Mouse (Mus musculus): ENCODE results near the gene Gm20843. TPM values are rescaled to one million over a fixed set of nuclear protein-coding genes. Genes with fewer than 3 reads are reported as not detected.
"Not testable (repeated sequence)": the region's sequence is repeated elsewhere in the genome, so short reads cannot be mapped to it uniquely, and the experiment has no call there.

Gm20843 gene
- not detected in 2 replicates for polyA plus RNA-seq (2015; fragmentation: Nextera tagmentation; extraction: Ambion mirVana)

GRCm38 (mm10) chrY:72247018-72247417 lies at the start of gene Gm20843:
Gene Gm20843, minus strand, starts transcription at chrY:72247118.
- H3K4me1 ChIP-seq (replicated peaks); ATAC-seq (ENCODE audit: low read depth); H3K36me3 ChIP-seq; H3K9ac ChIP-seq; H3K9me3 ChIP-seq (replicated peaks); DNase-seq; H3K4me2 ChIP-seq; H3K4me3 ChIP-seq (replicated peaks); H3K27me3 ChIP-seq; H3K27ac ChIP-seq: not testable (repeated sequence)
- no CpG with 5 or more reads among the region's 6 CpGs for WGBS (ENCODE audit: insufficient replicate concordance)
